Mouse (Mus musculus): ENCODE measurements at regions not wholly inside any gene's neighbourhood (a gene's known extent, or its start where the extent isn't known, plus 50 kb on each side); places are given as distances from the start of the nearest gene placed in this dataset.

DNA sequence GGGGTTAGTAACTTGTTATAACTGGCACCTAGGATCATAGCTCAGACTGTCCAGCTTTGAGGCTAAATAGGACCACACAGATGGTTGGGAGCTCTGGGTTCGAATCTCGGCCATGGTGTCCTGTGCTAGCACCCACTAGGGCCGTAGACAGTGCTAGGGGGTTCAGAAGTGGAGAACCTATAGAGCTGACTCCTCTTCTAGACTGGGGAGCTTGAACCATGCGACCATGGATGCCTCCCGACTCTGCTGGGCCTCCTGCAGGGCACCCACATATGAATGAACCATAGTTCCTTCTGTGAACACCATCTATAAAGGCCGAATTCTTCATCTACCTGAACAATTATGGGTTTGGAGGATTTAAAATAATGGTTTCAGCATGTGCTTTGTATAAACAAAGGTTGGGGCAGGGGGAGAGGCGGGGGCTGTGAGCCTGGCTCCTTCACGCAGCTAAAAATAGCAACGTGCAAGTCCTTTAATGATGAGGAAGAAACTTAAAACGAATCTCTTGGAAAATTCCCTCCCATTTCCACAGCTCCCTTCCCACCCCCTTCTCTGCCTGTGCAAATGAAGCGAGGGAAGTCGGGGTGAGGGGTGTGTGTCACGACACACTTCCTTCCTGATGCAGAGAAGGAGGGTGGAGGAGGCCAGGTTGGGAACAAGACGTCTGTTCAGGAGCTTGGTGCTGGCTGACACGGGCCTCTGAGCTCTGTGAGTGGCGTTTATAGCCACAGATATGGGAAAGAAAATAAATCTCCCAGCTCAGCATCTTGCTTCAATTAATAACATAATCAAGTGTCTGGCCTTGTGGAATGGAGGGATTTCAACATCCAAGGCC is 71.6 kb downstream of the Syf2 start:
- no peak overlapping the region for H3K9ac ChIP-seq (ENCODE audit: insufficient read depth, low read depth, low read length, poor library complexity, severe bottlenecking)
- no peaks in the 10 kb centered on the region for H3K9me3 ChIP-seq (ENCODE audit: control insufficient read depth, insufficient read depth, low read depth, low read length)
- no peak overlapping the region for H3K4me3 ChIP-seq (ENCODE audit: insufficient read depth in 1 of 2, low read depth in 1 of 2, low read length in 2 of 2, poor library complexity in 1 of 2, severe bottlenecking in 1 of 2)
- TF ChIP-seq ZNF384 (IDR thresholded peaks at IDR 0.05; ENCODE audit: low read depth, low read length) (no peak), HCFC1 (IDR thresholded peaks at IDR 0.05; ENCODE audit: borderline replicate concordance, insufficient read depth, low read length) (no peak), ZC3H11A (IDR thresholded peaks at IDR 0.05; ENCODE audit: borderline replicate concordance, low read depth, low read length) (no peak), CHD2 (IDR thresholded peaks at IDR 0.05; ENCODE audit: low read depth, low read length) (no peak), MAFK (IDR thresholded peaks at IDR 0.05; ENCODE audit: insufficient read depth, low read depth, low read length) (no peak)
- in situ Hi-C loops (cut with MboI; ENCODE audit: low sequenced_read_pairs in 2 of 2, unreplicated experiment in 2 of 2): no loop called here
- H3K27ac ChIP-seq (ENCODE audit: insufficient read depth, low read depth, low read length, poor library complexity, severe bottlenecking): no peak overlapping the region
- DNase-seq (ENCODE audit: low read depth, low spot score): no peak
- H3K36me3 ChIP-seq (ENCODE audit: control insufficient read depth, insufficient read depth, low read length, poor library complexity, severe bottlenecking): no peaks in the 10 kb centered on the region
- peaks cover 0 to 7% of the 10 kb centered on the region in 2 experiments; a peak in 1 of 4 replicates for H3K4me1 ChIP-seq (ENCODE audit: control insufficient read depth in 2 of 2, insufficient read depth in 2 of 2, low read length in 2 of 2, poor library complexity in 1 of 2)

DNA sequence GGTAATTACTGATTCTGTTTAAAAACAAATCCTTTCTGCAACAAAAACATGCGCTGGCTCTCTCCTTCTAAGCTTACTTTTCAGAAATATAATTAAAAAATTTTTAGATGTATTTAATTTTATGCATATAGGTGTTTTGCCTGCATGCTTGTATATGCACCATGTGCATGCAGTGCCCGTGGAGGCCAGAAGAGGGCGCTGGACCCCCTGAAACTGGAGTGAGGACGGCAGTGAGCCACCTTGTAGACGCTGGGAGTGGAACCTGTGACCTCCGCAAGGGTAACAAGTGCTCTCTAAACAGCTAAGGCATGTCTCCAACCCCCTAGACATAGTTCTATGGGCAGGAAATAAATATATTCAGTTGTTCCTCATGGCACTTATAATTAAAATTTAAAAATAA is 80.7 kb downstream of the Syf2 start:
- H3K4me1 ChIP-seq (ENCODE audit: control insufficient read depth in 2 of 2, insufficient read depth in 2 of 2, low read length in 2 of 2, poor library complexity in 1 of 2): peaks cover 0 to 1% of the 10 kb centered on the region in 2 experiments; a peak in 1 of 4 replicates
- TF ChIP-seq CHD2 (IDR thresholded peaks at IDR 0.05; ENCODE audit: low read depth, low read length) (no peak), ZC3H11A (IDR thresholded peaks at IDR 0.05; ENCODE audit: borderline replicate concordance, low read depth, low read length) (no peak), HCFC1 (IDR thresholded peaks at IDR 0.05; ENCODE audit: borderline replicate concordance, insufficient read depth, low read length) (no peak), ZNF384 (IDR thresholded peaks at IDR 0.05; ENCODE audit: low read depth, low read length) (no peak), MAFK (IDR thresholded peaks at IDR 0.05; ENCODE audit: insufficient read depth, low read depth, low read length) (no peak)
- in situ Hi-C loops (cut with MboI; ENCODE audit: low sequenced_read_pairs in 2 of 2, unreplicated experiment in 2 of 2): no loop called here
- no peak for DNase-seq (ENCODE audit: low read depth, low spot score)
- no peak overlapping the region for H3K9ac ChIP-seq (ENCODE audit: insufficient read depth, low read depth, low read length, poor library complexity, severe bottlenecking)
- H3K4me3 ChIP-seq (ENCODE audit: insufficient read depth in 1 of 2, low read depth in 1 of 2, low read length in 2 of 2, poor library complexity in 1 of 2, severe bottlenecking in 1 of 2): no peak overlapping the region
- H3K27ac ChIP-seq (ENCODE audit: insufficient read depth, low read depth, low read length, poor library complexity, severe bottlenecking): no peak overlapping the region
- H3K36me3 ChIP-seq (ENCODE audit: control insufficient read depth, insufficient read depth, low read length, poor library complexity, severe bottlenecking): no peaks in the 10 kb centered on the region
- no peaks in the 10 kb centered on the region for H3K9me3 ChIP-seq (ENCODE audit: control insufficient read depth, insufficient read depth, low read depth, low read length)

DNA sequence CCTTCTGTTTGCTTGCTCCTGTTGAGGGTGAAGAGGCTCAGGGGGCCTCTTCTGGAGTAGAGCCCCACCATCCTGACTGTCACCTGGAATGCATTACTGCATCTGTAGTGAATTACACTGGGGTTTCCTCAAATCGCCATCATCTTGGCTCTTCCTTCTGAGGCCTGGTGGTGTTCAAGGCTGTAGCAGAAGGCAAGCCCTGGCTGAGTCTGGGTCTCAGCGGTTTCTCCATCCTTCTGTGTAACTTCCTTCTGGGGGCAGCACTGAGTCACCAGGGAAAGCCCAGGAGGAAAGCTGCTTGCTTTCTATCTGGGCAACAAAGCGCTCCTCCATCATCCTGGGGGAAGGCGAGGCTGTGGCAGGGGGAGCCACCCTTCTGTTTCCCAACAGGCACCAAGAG is 82.2 kb downstream of the Syf2 start:
- DNase-seq (ENCODE audit: low read depth, low spot score): peak; percentile 44
- in situ Hi-C loops (cut with MboI; ENCODE audit: low sequenced_read_pairs in 2 of 2, unreplicated experiment in 2 of 2): no loop called here
- Histone ChIP-seq H3K4me1 (ENCODE audit: control insufficient read depth in 2 of 2, insufficient read depth in 2 of 2, low read length in 2 of 2, poor library complexity in 1 of 2) (peaks cover 0 to 1% of the 10 kb centered on the region in 2 experiments; a peak in 1 of 4 replicates), H3K9ac (ENCODE audit: insufficient read depth, low read depth, low read length, poor library complexity, severe bottlenecking) (no peak overlapping the region), H3K9me3 (ENCODE audit: control insufficient read depth, insufficient read depth, low read depth, low read length) (no peaks in the 10 kb centered on the region), H3K27ac (ENCODE audit: insufficient read depth, low read depth, low read length, poor library complexity, severe bottlenecking) (no peak overlapping the region), H3K36me3 (ENCODE audit: control insufficient read depth, insufficient read depth, low read length, poor library complexity, severe bottlenecking) (no peaks in the 10 kb centered on the region), H3K4me3 (ENCODE audit: insufficient read depth in 1 of 2, low read depth in 1 of 2, low read length in 2 of 2, poor library complexity in 1 of 2, severe bottlenecking in 1 of 2) (no peak overlapping the region)
- TF ChIP-seq ZNF384 (IDR thresholded peaks at IDR 0.05; ENCODE audit: low read depth, low read length) (no peak), HCFC1 (IDR thresholded peaks at IDR 0.05; ENCODE audit: borderline replicate concordance, insufficient read depth, low read length) (no peak), CHD2 (IDR thresholded peaks at IDR 0.05; ENCODE audit: low read depth, low read length) (no peak), ZC3H11A (IDR thresholded peaks at IDR 0.05; ENCODE audit: borderline replicate concordance, low read depth, low read length) (no peak), MAFK (IDR thresholded peaks at IDR 0.05; ENCODE audit: insufficient read depth, low read depth, low read length) (no peak)

DNA sequence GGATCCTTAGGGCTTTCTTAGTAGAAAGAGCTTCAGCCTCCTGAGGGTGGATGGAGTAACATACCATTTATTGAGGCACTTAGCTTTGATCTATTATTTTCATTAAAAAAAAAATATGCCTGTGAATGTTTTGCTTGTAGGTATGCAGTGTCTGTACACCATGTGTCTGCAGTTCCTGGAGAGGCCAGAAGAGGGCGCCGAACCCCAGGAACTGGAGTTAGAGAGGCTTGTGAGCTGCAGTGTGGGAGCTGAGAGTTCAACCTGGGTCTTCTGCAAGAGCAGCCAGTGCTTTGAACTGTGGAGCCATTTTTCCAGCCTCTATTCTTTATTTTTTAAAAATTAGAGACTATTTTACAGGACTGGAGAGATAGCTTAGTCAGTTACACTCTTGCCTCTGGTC is 83.2 kb downstream of the Syf2 start:
- DNase-seq (ENCODE audit: low read depth, low spot score): peak; percentile 70
- peaks cover 0 to 1% of the 10 kb centered on the region in 2 experiments; a peak in 1 of 4 replicates for H3K4me1 ChIP-seq (ENCODE audit: control insufficient read depth in 2 of 2, insufficient read depth in 2 of 2, low read length in 2 of 2, poor library complexity in 1 of 2)

More for the DNA sequence above, 83.2 kb downstream of the Syf2 start:
- Histone ChIP-seq H3K4me3 (ENCODE audit: insufficient read depth in 1 of 2, low read depth in 1 of 2, low read length in 2 of 2, poor library complexity in 1 of 2, severe bottlenecking in 1 of 2) (no peak overlapping the region), H3K9me3 (ENCODE audit: control insufficient read depth, insufficient read depth, low read depth, low read length) (no peaks in the 10 kb centered on the region), H3K27ac (ENCODE audit: insufficient read depth, low read depth, low read length, poor library complexity, severe bottlenecking) (no peak overlapping the region), H3K36me3 (ENCODE audit: control insufficient read depth, insufficient read depth, low read length, poor library complexity, severe bottlenecking) (no peaks in the 10 kb centered on the region), H3K9ac (ENCODE audit: insufficient read depth, low read depth, low read length, poor library complexity, severe bottlenecking) (no peak overlapping the region)
- no peak for TF ChIP-seq ZNF384 (IDR thresholded peaks at IDR 0.05; ENCODE audit: low read depth, low read length)
- peak; percentile 83; the same call in 1 of the 2 replicates for TF ChIP-seq ZC3H11A (IDR thresholded peaks at IDR 0.05; ENCODE audit: borderline replicate concordance, low read depth, low read length)
- in situ Hi-C loops (cut with MboI; ENCODE audit: low sequenced_read_pairs in 2 of 2, unreplicated experiment in 2 of 2): no loop called here

Measured in ES-E14 (cell line).